Mouse (Mus musculus) B cell, adult 62 days (primary cell): Measurements from ENCODE around the gene Akt1s1. TPM values are rescaled to one million over a fixed set of nuclear protein-coding genes. Genes with fewer than 3 reads are reported as not detected.

Experiments
- total RNA-seq: library from RNA; stranded (reverse); gene quantifications from 4 replicates; pipeline ENCODE4 v1.2.4, GENCODE M21; 2023

Gene Akt1s1
- total RNA-seq: 29.9 to 41.1 TPM (median 31.8 TPM) in 4 replicates

GRCm38 (mm10) chr7:44848561-44849415 is at the start of gene Akt1s1, which contains the start of gene Tbc1d17:
Akt1s1 (plus strand) TSS chr7:44848991.
Tbc1d17 (minus strand) TSS chr7:44849079.

GRCm38 (mm10) chr7:44815721-44816469 is 32.9 kb upstream of the Akt1s1 start, which contains the start of the genes Nup62 and Il4i1:
Nup62 (plus strand) TSS chr7:44816088.
Il4i1 (plus strand) TSS chr7:44816387.

GRCm38 (mm10) chr7:44816470-44817021 is 32.2 kb upstream of the Akt1s1 start, which contains the start of gene Atf5:
Atf5 (minus strand) TSS chr7:44816658.

GRCm38 (mm10) chr7:44857042-44857552 is 8.3 kb downstream of the Akt1s1 start, which contains the start of gene Pnkp:
Pnkp (plus strand) TSS chr7:44857139.

GRCm38 (mm10) chr7:44869697-44870528 is 21.1 kb downstream of the Akt1s1 start, which contains the start of gene Ptov1:
Ptov1 (minus strand) TSS chr7:44869788.

GRCm38 (mm10) chr7:44892276-44892921 is 43.6 kb downstream of the Akt1s1 start, which contains the start of gene Med25:
Med25 (minus strand) TSS chr7:44892712.

GRCm38 (mm10) chr7:44895593-44896434 is 47.0 kb downstream of the Akt1s1 start, which contains the start of gene Fuz:
Fuz (plus strand) TSS chr7:44896079.

Other genes with a start within 250 kb of the Akt1s1 start
- 0.27 TPM in 1 of 4 replicates, not detected in the others for gene Myh14, start 178.1 kb upstream of the Akt1s1 start, total RNA-seq
- not detected in 4 replicates for gene Izumo2, start 140.2 kb upstream of the Akt1s1 start, total RNA-seq
- 71.8 to 83.5 TPM (median 82.3 TPM) in 4 replicates for gene Vrk3, start 100.6 kb upstream of the Akt1s1 start, total RNA-seq
- 2.4 to 3.5 TPM (median 2.5 TPM) in 4 replicates for gene Zfp473, start 97.9 kb upstream of the Akt1s1 start, total RNA-seq
- 38.1 to 43.6 TPM (median 42.2 TPM) in 4 replicates for gene Nup62, start 32.9 kb upstream of the Akt1s1 start, total RNA-seq
- gene Il4i1, start 32.6 kb upstream of the Akt1s1 start, total RNA-seq: 107 to 141 TPM (median 132 TPM) in 4 replicates
- gene Atf5, start 32.3 kb upstream of the Akt1s1 start, total RNA-seq: 4.4 to 5.2 TPM (median 4.4 TPM) in 4 replicates
- 115 to 148 TPM (median 127 TPM) in 4 replicates for gene Tbc1d17, start 88 bp downstream of the Akt1s1 start, total RNA-seq
- gene Pnkp, start 8.1 kb downstream of the Akt1s1 start, total RNA-seq: 67.9 to 83.2 TPM (median 71.0 TPM) in 4 replicates
- 15.9 to 30.2 TPM (median 18.0 TPM) in 4 replicates for gene Ptov1, start 20.8 kb downstream of the Akt1s1 start, total RNA-seq
- gene Med25, start 43.7 kb downstream of the Akt1s1 start, total RNA-seq: 55.3 to 70.3 TPM (median 69.2 TPM) in 4 replicates
- gene Fuz, start 47.1 kb downstream of the Akt1s1 start, total RNA-seq: 23.2 to 35.7 TPM (median 31.8 TPM) in 4 replicates
- 80.9 to 89.4 TPM (median 83.8 TPM) in 4 replicates for gene Ap2a1, start 80.5 kb downstream of the Akt1s1 start, total RNA-seq
- gene Tsks, start 94.2 kb downstream of the Akt1s1 start, total RNA-seq: not detected in 4 replicates
- 0.60 TPM in 1 of 4 replicates, not detected in the others for gene Cpt1c, start 125.9 kb downstream of the Akt1s1 start, total RNA-seq
- gene Prmt1, start 137.6 kb downstream of the Akt1s1 start, total RNA-seq: 144 to 150 TPM (median 149 TPM) in 4 replicates
- 149 to 182 TPM (median 160 TPM) in 4 replicates for gene Irf3, start 148.7 kb downstream of the Akt1s1 start, total RNA-seq
- gene Bcl2l12, start 149.7 kb downstream of the Akt1s1 start, total RNA-seq: 31.3 to 35.1 TPM (median 34.3 TPM) in 4 replicates
- gene Scaf1, start 167.4 kb downstream of the Akt1s1 start, total RNA-seq: 92.2 to 102 TPM (median 101 TPM) in 4 replicates
- gene Rras, start 169.0 kb downstream of the Akt1s1 start, total RNA-seq: 13.1 to 16.8 TPM (median 14.4 TPM) in 4 replicates
- gene Prr12, start 203.9 kb downstream of the Akt1s1 start, total RNA-seq: 69.9 to 75.6 TPM (median 73.7 TPM) in 4 replicates
- gene Nosip, start 213.4 kb downstream of the Akt1s1 start, total RNA-seq: 51.4 to 59.1 TPM (median 57.5 TPM) in 4 replicates
- gene Prrg2, start 213.7 kb downstream of the Akt1s1 start, total RNA-seq: 2.5 to 3.6 TPM (median 3.0 TPM) in 4 replicates
- 2.1 to 5.0 TPM (median 2.8 TPM) in 4 replicates for gene Rcn3, start 243.2 kb downstream of the Akt1s1 start, total RNA-seq